Comparison of ENCODE assay signal across 19 mouse cellular contexts in genomic region chr6:75542247-75542700, GRCm38 (mm10).
DNase-seq lines count a peak whose midpoint lies in the region; ATAC-seq and TF ChIP-seq lines count a peak whose summit lies in the region.
"Had no signal": no experiment of that assay in that cellular context is flagged by ENCODE, and none has a peak within 500 bp of the region (broad histone marks: within the 10 kb centered on the region; RNA-seq: fewer than 3 reads in every experiment).

No protein-coding gene starts in this region.

- no peak overlapping the region for H3K27ac ChIP-seq in kidney, postnatal 0 days
- no peak overlapping the region for H3K27ac ChIP-seq in embryonic facial prominence, embryonic 12.5 days
- H3K27ac ChIP-seq: embryonic facial prominence, embryonic 15.5 days; heart, embryonic 10.5 days; hindbrain, embryonic 14.5 days; intestine, embryonic 15.5 days; limb, embryonic 15.5 days; neural tube, embryonic 12.5 days had no signal

- no peak overlapping the region for H3K9ac ChIP-seq in kidney, postnatal 0 days (ENCODE audit: low read depth, low read length)
- no peak overlapping the region for H3K9ac ChIP-seq in embryonic facial prominence, embryonic 12.5 days
- H3K9ac ChIP-seq: embryonic facial prominence, embryonic 15.5 days; hindbrain, embryonic 14.5 days; intestine, embryonic 15.5 days; limb, embryonic 15.5 days; neural tube, embryonic 12.5 days had no signal

- no peak for ATAC-seq in kidney, postnatal 0 days (replicated peaks; ENCODE audit: low FRiP score, low read depth)
- 0 out of 2 replicates have a peak, but pooled peaks have one; percentile 35 for ATAC-seq in embryonic facial prominence, embryonic 12.5 days (ENCODE audit: insufficient number of reproducible peaks, insufficient read depth, low FRiP score, low TSS enrichment)
- ATAC-seq: intestine, embryonic 15.5 days had no signal

- no peak overlapping the region for H3K4me3 ChIP-seq in kidney, postnatal 0 days (replicated peaks; ENCODE audit: low read depth, low read length)
- no peak overlapping the region for H3K4me3 ChIP-seq in embryonic facial prominence, embryonic 12.5 days
- H3K4me3 ChIP-seq: embryonic facial prominence, embryonic 15.5 days; heart, embryonic 10.5 days; intestine, embryonic 15.5 days; limb, embryonic 15.5 days; neural tube, embryonic 12.5 days had no signal

- no peak for TF ChIP-seq POLR2A in brain, embryonic 14.5 days (IDR thresholded peaks at IDR 0.05; ENCODE audit: borderline replicate concordance, extremely low read depth, insufficient read depth, insufficient read length, poor library complexity, severe bottlenecking)

- H3K9me3 ChIP-seq in kidney, postnatal 0 days (replicated peaks; ENCODE audit: low read length) = no peaks in the 10 kb centered on the region
- no peaks in the 10 kb centered on the region for H3K9me3 ChIP-seq in embryonic facial prominence, embryonic 12.5 days
- H3K9me3 ChIP-seq: embryonic facial prominence, embryonic 15.5 days; heart, embryonic 10.5 days; intestine, embryonic 15.5 days; limb, embryonic 15.5 days; neural tube, embryonic 12.5 days had no signal

- H3K4me1 ChIP-seq in kidney, postnatal 0 days (replicated peaks; ENCODE audit: insufficient read depth, low read length) = 0 out of 2 replicates have a peak, but pooled peaks cover 4% of the 10 kb centered on the region
- no peaks in the 10 kb centered on the region for H3K4me1 ChIP-seq in embryonic facial prominence, embryonic 12.5 days
- H3K4me1 ChIP-seq: embryonic facial prominence, embryonic 15.5 days; heart, embryonic 10.5 days; intestine, embryonic 15.5 days; limb, embryonic 15.5 days; neural tube, embryonic 12.5 days had no signal

- no peak for TF ChIP-seq CTCF in kidney, postnatal 0 days (IDR thresholded peaks at IDR 0.05; ENCODE audit: low read depth)
- no peak for TF ChIP-seq CTCF in brain, embryonic 14.5 days (IDR thresholded peaks at IDR 0.05; ENCODE audit: borderline replicate concordance, extremely low read depth, insufficient read depth, insufficient read length)

- H3K4me2 ChIP-seq in kidney, postnatal 0 days (ENCODE audit: low read length) = no peak overlapping the region
- no peak overlapping the region for H3K4me2 ChIP-seq in embryonic facial prominence, embryonic 12.5 days (replicated peaks)
- H3K4me2 ChIP-seq: embryonic facial prominence, embryonic 15.5 days; hindbrain, embryonic 14.5 days; intestine, embryonic 15.5 days; limb, embryonic 15.5 days; neural tube, embryonic 12.5 days had no signal

- H3K36me3 ChIP-seq in kidney, postnatal 0 days (ENCODE audit: insufficient read depth, low read length) = no peaks in the 10 kb centered on the region
- H3K36me3 ChIP-seq in embryonic facial prominence, embryonic 12.5 days = no peaks in the 10 kb centered on the region
- H3K36me3 ChIP-seq: embryonic facial prominence, embryonic 15.5 days; heart, embryonic 10.5 days; intestine, embryonic 15.5 days; limb, embryonic 15.5 days; neural tube, embryonic 12.5 days had no signal

- no peaks in the 10 kb centered on the region for H3K27me3 ChIP-seq in kidney, postnatal 0 days (ENCODE audit: insufficient read depth, low read length)
- no peaks in the 10 kb centered on the region for H3K27me3 ChIP-seq in embryonic facial prominence, embryonic 12.5 days
- H3K27me3 ChIP-seq: embryonic facial prominence, embryonic 15.5 days; intestine, embryonic 15.5 days; limb, embryonic 15.5 days; neural tube, embryonic 12.5 days had no signal

- DNase-seq in kidney, postnatal 0 days (ENCODE audit: low spot score) = peak; percentile 44
- DNase-seq in kidney, postnatal 4 days = no peak
- DNase-seq in brain, embryonic 14.5 days (ENCODE audit: low read depth) = peak; percentile 84
- peak; percentile 34 for DNase-seq in forelimb bud, embryonic 11.5 days (ENCODE audit: low read depth, low spot score)
- DNase-seq in thymus, postnatal 10 days (ENCODE audit: low spot score in 2 of 2) = no peak
- DNase-seq in gastrocnemius, adult 18-20 months (ENCODE audit: low spot score) = no peak
- DNase-seq in frontal cortex, postnatal 25 days (ENCODE audit: low spot score in 2 of 2) = no peak
- DNase-seq: cerebellum, postnatal 14 days; gastrocnemius, postnatal 25 days; heart, postnatal 10 days; kidney, postnatal 36 days; lung, postnatal 10 days had no signal

- 13% methylated on average over 1 of the region's 1 CpGs for WGBS in kidney, postnatal 0 days
- 43% methylated on average over 1 of the region's 1 CpGs for WGBS in embryonic facial prominence, embryonic 12.5 days

Comparison
In these comparisons a context has a peak if more than half of its experiments do, and no peak if none do; other contexts are left out.
1. DNase-seq: peak in kidney, postnatal 0 days (single experiment), brain, embryonic 14.5 days (single experiment) and forelimb bud, embryonic 11.5 days (single experiment); none in kidney, postnatal 4 days (0 of 2), thymus, postnatal 10 days (0 of 2), gastrocnemius, adult 18-20 months (single experiment) and frontal cortex, postnatal 25 days (0 of 2).